Mouse (Mus musculus): ENCODE data around the gene Arap2.

The Arap2 gene

GRCm38 (mm10) chr5:62636341-62636740 lies 129.6 kb downstream of the Arap2 start:
- DNase-seq (ENCODE audit: low spot score in 2 of 2), result no peak

- no peak for DNase-seq (ENCODE audit: low spot score in 2 of 2)
Observed at GRCm38 (mm10) chr5:62628901-62629300, 137.1 kb downstream of the Arap2 start.

- no peak for DNase-seq (ENCODE audit: low spot score in 2 of 2)
Observed at GRCm38 (mm10) chr5:62622848-62623479, 143.0 kb downstream of the Arap2 start.

DNA sequence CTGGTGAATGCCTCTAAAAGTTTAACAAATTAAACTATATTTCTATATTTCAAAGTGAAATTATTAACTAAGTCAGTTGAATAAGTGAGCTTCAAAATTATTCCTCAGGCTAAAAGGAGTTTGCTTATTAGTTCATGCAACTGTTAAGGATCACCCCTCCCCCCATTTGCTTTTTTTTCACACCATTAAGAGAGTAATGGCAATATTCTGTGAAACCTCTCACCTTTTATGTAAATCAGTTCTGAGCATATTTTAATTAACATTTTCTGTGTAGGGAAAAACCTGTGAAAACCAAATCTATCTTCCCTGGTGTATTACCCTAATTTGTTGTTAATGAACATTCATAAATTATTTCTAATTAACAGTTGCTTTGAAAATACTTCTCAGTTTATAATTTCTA lies 147.7 kb downstream of the Arap2 start:
- DNase-seq (ENCODE audit: low spot score in 2 of 2), result no peak

- DNase-seq (ENCODE audit: low spot score in 2 of 2), result no peak
Observed at GRCm38 (mm10) chr5:62611990-62612389, 154.0 kb downstream of the Arap2 start.

DNA sequence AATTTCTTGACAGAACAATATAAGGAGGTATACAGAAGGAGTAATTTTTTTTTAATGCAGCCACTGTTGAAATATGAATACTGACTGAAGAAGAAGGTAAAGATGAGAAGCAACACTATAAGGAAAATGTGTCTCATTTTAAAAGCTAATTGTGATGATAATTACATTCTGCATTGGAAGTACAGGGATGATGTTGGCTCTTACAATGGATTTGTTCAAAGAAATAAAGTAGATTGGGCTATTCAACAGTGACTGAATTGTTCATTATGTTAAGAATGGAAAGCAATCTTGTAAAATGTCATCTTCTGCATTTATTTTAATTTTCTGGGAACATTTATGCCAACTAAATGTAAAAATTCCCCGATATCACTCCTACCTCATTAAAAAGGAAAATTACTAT lies 178.6 kb downstream of the Arap2 start:
- no peak for DNase-seq (ENCODE audit: low spot score in 2 of 2)

DNA sequence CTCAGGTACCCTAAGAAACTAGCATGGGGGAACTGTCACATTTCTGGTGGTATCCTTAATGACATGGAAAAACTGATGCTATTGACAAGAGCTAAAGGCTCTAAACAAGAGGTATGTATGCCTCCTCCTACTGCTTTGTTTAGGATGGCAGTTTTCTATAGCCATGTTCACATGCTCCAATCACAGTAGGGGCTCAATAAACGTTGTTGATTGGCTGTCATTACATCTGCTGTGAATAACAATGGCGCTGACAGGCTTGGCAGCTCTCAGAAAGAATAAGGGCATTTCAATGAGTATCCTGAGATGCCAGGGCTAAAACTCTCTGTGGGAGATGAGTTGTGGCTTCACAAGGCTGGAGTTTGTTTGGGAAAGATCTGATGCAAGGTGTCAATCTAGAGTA lies 183.3 kb downstream of the Arap2 start:
- DNase-seq (ENCODE audit: low spot score in 2 of 2), result no peak

- no peak for DNase-seq (ENCODE audit: low spot score in 2 of 2)
Observed at GRCm38 (mm10) chr5:62581699-62582098, 184.3 kb downstream of the Arap2 start.

DNA sequence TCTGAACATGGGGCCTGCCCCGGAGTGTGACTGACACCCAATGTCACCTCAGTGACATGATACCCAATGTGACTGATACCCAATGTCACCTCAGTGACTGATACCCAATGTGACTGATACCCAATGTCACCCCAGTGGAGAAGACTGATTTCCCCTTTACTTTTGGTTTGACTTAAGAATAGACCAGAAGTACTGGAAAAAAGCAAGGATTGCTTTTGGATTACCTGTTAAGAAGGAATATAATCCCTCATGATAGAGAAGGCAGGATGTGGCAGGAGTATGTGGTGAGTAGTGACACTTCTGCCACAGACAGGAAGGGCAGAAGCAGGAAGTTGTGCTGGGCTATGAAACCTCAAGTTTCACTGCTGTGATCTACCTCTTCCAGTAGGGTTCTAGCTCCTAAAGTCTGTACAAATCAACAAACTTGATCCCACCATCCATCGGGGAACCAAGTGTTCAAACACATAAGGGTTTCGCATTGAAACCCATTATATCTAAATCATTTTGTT lies 191.6 kb downstream of the Arap2 start:
- no peak for DNase-seq (ENCODE audit: low spot score in 2 of 2)

Data from left cerebral cortex, adult 9 months (tissue).